Mouse (Mus musculus) ovary, postnatal 36 days (tissue): ENCODE measurements at regions not wholly inside any gene's neighbourhood (a gene's known extent, or its start where the extent isn't known, plus 50 kb on each side); places are given as distances from the start of the nearest gene placed in this dataset.

ENCODE experiments used
- DNase-seq: peaks from one replicate; pipeline ENCODE4 v3.0.0; 2022; ENCODE audit warnings: low spot score, mixed read lengths

- DNase-seq = no peak
These were observed 288.2 kb upstream of the Zfp703 start for GRCm38 (mm10) chr8:26688745-26689478.

- DNase-seq = no peak
These were observed 287.5 kb upstream of the Zfp703 start for GRCm38 (mm10) chr8:26689479-26690177.

- DNase-seq = peak; percentile 9
These were observed 286.9 kb upstream of the Zfp703 start for GRCm38 (mm10) chr8:26690178-26690735.

GRCm38 (mm10) chr8:26697579-26698084, 279.5 kb upstream of the Zfp703 start:
- no peak for DNase-seq

- DNase-seq = no peak
These were observed 278.5 kb upstream of the Zfp703 start for GRCm38 (mm10) chr8:26698580-26698979.

- no peak for DNase-seq
These were observed 270.9 kb upstream of the Zfp703 start for GRCm38 (mm10) chr8:26706048-26706767.

GRCm38 (mm10) chr8:26706768-26707156, 270.4 kb upstream of the Zfp703 start:
- DNase-seq = no peak

- no peak for DNase-seq
These were observed 263.3 kb upstream of the Zfp703 start for GRCm38 (mm10) chr8:26713836-26714235.

- no peak for DNase-seq
These were observed 262.4 kb upstream of the Zfp703 start for GRCm38 (mm10) chr8:26714714-26715113.

- DNase-seq = no peak
These were observed 258.4 kb upstream of the Zfp703 start for GRCm38 (mm10) chr8:26718409-26719355.

GRCm38 (mm10) chr8:26722766-26723165, 254.4 kb upstream of the Zfp703 start:
- DNase-seq = no peak

- DNase-seq = no peak
These were observed 252.5 kb upstream of the Zfp703 start for GRCm38 (mm10) chr8:26724628-26725027.

GRCm38 (mm10) chr8:26725521-26725920, 251.6 kb upstream of the Zfp703 start:
- DNase-seq = no peak

GRCm38 (mm10) chr8:26729351-26729750, 247.8 kb upstream of the Zfp703 start:
- DNase-seq = no peak

- no peak for DNase-seq
These were observed 246.0 kb upstream of the Zfp703 start for GRCm38 (mm10) chr8:26731111-26731510.

GRCm38 (mm10) chr8:26744424-26744823, 232.7 kb upstream of the Zfp703 start:
- DNase-seq = no peak

GRCm38 (mm10) chr8:26746811-26747210, 230.3 kb upstream of the Zfp703 start:
- DNase-seq = no peak

- peak; percentile 15 for DNase-seq
These were observed 229.7 kb upstream of the Zfp703 start for GRCm38 (mm10) chr8:26747241-26747972.

- no peak for DNase-seq
These were observed 228.8 kb upstream of the Zfp703 start for GRCm38 (mm10) chr8:26748161-26748971.

GRCm38 (mm10) chr8:26748972-26749291, 228.2 kb upstream of the Zfp703 start:
- DNase-seq = no peak
